Mouse (Mus musculus) neutrophil, adult 5-6 weeks (primary cell): ENCODE measurements at regions not wholly inside any gene's neighbourhood (a gene's known extent, or its start where the extent isn't known, plus 50 kb on each side); places are given as distances from the start of the nearest gene placed in this dataset.

ENCODE experiments used
- ATAC-seq: fragments of 151-379, 151-347 bp; 2 replicates; pipeline ENCODE4 v1.8.0; 2017; ENCODE audit warnings: mild to moderate bottlenecking, moderate TSS enrichment; ENCODE audit not compliant: insufficient number of reproducible peaks, poor library complexity, low FRiP score, severe bottlenecking; ENCODE audit errors: extremely low read depth

DNA sequence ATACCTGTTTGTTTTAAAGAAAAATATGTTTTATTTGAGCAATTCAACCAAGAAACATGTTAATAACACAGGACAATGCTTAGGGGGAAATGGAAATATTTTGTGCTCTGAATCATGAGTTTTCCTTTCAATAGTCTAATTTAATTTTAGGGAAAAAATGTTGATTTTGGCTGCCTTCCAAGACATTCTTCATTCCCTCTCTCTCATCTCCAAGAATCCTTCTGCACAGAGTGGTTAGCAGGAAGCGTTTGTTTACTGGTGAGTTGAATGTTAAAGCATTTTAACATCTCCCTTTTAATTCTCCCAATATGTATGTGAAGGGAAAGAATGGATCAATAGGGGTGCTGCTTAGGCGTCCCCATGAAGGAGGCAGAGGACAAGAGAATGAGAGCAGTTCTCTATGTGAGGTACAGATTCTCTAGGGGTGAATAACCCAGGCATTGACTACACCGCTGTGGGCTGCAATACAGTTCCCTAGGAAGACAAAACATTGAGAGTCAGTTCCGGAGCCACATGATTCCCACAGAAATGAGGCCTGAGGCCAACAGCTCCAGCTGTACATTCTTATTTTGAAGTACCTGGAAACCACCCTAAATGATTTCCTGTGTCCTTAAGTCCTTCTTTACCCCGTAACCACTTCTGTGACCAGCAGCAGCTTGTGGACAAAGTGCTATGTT is 512.7 kb downstream of the Rfpl4b start:
- ATAC-seq = no peak

DNA sequence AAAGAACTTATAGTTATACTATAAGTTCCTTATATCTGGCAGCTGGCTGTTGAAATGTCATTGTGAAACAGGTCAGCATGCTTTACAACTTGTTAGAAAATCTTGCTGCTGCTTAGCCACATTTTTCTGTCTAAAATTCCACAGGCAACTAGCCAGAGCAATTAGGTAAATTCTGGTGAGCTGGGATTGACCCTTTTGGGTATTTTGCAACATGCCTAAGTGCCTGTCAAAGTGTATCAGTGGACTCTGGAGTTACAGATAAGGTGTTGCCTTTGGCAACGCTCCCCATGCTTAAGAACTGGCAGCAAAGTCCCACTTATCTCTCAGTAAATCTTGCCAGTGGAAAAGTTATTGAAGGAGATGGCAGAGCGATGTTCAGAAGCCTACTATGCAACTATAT is 525.9 kb downstream of the Rfpl4b start:
- ATAC-seq = no peak

DNA sequence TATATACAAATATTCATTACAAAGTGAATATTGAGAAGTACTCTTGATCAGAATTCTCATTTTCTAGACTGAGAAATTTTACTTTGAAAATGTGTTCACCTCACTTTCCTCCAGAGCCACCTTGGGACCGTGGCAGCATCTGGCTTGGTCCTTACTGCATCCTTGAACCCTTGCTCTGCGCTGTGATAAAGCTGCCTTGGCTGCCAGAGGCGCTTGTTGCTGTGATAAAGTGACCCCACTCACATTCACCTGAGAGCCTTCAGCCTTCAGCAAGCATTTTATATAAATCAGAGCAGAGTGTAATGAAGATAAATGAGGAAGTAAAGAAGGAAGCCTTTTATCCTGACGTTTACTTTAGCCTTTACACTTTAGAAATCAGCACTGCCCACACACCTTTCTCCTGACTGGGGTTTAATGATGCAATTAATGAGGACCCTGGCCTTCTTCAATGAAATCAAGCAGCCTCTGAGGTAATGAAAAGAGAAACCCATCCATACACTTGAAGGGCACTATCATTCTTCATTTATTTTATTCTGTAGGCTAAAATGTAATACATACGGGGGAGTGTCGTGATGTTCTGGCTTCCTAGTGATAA is 532.8 kb downstream of the Rfpl4b start:
- ATAC-seq = no peak

DNA sequence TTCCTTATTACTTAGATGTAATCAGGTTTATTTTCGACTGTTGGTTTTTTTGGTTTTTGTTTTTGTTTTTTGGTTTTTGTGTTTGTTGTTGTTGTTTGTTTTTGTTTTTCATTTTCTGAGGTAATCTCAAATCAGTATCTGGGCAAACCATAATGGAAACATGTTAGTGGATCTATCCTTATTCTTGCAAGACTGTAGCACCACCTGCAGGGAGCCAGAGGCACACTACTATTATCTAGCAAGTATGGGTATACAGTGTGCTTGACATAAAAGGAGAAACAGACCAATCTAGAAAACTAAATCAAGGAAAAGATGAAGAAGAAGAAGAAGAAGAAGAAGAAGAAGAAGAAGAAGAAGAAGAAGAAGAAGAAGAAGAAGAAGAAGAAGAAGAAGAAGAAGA is 552.4 kb downstream of the Rfpl4b start:
- ATAC-seq = 0 out of 2 replicates have a peak, but pooled peaks have one; percentile 23

DNA sequence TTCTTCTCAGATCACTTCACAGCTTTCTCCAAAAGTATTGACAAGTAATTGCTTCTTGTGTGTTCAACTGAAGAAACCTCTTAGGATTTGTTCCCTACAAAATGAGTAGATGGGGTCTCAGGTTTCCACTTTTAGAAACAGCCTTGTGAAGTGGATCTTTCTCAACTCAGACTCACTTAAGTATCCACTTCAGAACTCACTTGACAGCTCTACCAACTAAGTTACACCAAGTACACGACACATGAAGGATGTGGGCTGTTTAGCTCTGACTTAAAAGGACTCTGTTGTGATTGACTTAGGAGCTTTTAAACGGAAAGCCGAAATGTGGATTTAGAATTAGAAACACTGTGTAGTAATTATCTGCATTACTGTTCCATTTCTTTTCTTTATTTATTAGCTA is 556.0 kb downstream of the Rfpl4b start:
- ATAC-seq = no peak

DNA sequence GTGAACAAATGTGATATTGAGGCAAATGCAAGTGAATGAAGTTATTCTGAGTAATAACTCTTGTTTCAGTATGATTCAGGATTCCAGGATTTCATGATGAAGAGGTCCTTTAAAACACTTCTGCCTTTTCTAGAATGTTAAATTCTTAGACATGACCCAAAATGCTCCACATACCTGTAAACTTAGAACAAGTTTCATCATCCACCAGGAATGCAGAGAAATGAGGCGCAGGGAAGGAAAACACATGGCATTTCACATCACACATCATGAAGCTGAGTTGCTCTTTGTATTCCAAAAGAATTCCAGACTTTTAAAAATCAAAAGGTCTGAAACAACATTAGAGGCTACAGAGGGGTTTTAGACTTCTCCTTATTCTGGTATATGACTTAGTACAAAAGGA is 574.8 kb downstream of the Rfpl4b start:
- ATAC-seq = no peak
